In the genomic region with DNA sequence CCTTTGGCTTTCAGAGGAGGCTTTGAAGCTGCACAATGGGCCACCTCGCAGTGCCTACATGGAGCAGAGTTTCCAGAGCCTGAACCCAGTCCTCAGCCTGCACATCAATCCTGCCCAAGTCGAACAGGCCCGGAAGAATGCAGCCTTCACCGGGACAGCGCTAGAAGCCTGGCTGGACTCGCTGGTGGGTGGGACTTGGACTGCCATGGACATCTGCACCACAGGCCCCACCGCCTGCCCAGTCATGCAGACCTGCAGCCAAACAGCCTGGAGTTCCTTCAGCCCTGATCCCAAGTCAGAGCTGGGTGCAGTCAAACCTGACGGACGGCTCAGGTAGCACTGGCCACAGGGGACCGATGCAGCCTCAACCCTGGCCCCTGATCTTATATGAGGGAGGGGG, we compare ENCODE assay signal across 27 mouse cellular contexts.
DNase-seq lines count a peak whose midpoint lies in the region; ATAC-seq and TF ChIP-seq lines count a peak whose summit lies in the region.
"Had no signal": no experiment of that assay in that cellular context is flagged by ENCODE, and none has a peak within 500 bp of the region (broad histone marks: within the 10 kb centered on the region; RNA-seq: fewer than 3 reads in every experiment).

No protein-coding gene starts in this region.

- peak; percentile 49; the same call in 1 of the 2 replicates for ATAC-seq in cerebellum, adult (ENCODE audit: insufficient number of reproducible peaks, low FRiP score, low TSS enrichment)
- ATAC-seq: inflammation-experienced regulatory T-cells, adult 6 months; midbrain, embryonic 13.5 days; Patski had no signal

- TF ChIP-seq CTCF in kidney, adult 2 months (conservative IDR thresholded peaks at IDR 0.05; ENCODE audit: insufficient read depth, insufficient read length, low read depth, low read length): no peak

- H3K36me3 ChIP-seq in kidney, adult 2 months (ENCODE audit: control insufficient read depth, insufficient read depth, low read length): no peaks in the 10 kb centered on the region
- H3K36me3 ChIP-seq: limb, embryonic 12.5 days; liver, embryonic 15.5 days; midbrain, embryonic 13.5 days; neural tube, embryonic 13.5 days; stomach, embryonic 15.5 days had no signal

- no peak for DNase-seq in cerebellum, adult 11-12 months
- DNase-seq in heart, adult 11 months: peak; percentile 68
- DNase-seq in heart, postnatal 4 days: no peak
- DNase-seq in kidney, postnatal 14 days: peak; percentile 6
- DNase-seq in kidney, adult 2 months: no peak
- peak; percentile 13 for DNase-seq in right cerebral cortex, adult 18-20 months
- DNase-seq in right cerebral cortex, postnatal 14 days: no peak
- DNase-seq: adrenal gland, postnatal 10 days; gastrocnemius, postnatal 14 days; heart, adult 18-20 months; heart, postnatal 36 days; kidney, adult 11 months; layer of hippocampus, adult 9-11 months; lung, embryonic 14.5 days; lung, postnatal 36 days; thymus, postnatal 25 days had no signal

- no peak overlapping the region for H3K4me3 ChIP-seq in kidney, adult 2 months (ENCODE audit: insufficient read depth, low read depth, low read length)
- H3K4me3 ChIP-seq: erythroblast, embryonic 14.5 days; forebrain, embryonic 12.5 days; limb, embryonic 12.5 days; liver, embryonic 15.5 days; midbrain, embryonic 13.5 days; neural tube, embryonic 13.5 days; stomach, embryonic 15.5 days had no signal

- H3K27me3 ChIP-seq in kidney, adult 2 months (replicated peaks; ENCODE audit: control insufficient read depth, insufficient read depth, low read length): no peaks in the 10 kb centered on the region
- H3K27me3 ChIP-seq: forebrain, embryonic 12.5 days; limb, embryonic 12.5 days; liver, embryonic 15.5 days; midbrain, embryonic 13.5 days; neural tube, embryonic 13.5 days; Patski; stomach, embryonic 15.5 days had no signal

- 72% methylated on average over 10 of the region's 10 CpGs for WGBS in kidney, adult 2 months

- no peak overlapping the region for H3K27ac ChIP-seq in kidney, adult 2 months (ENCODE audit: insufficient read depth, low read depth, low read length)
- H3K27ac ChIP-seq: forebrain, embryonic 12.5 days; hindbrain, embryonic 14.5 days; limb, embryonic 12.5 days; liver, embryonic 15.5 days; midbrain, embryonic 13.5 days; neural tube, embryonic 13.5 days; stomach, embryonic 15.5 days had no signal

- H3K4me1 ChIP-seq in kidney, adult 2 months (ENCODE audit: control insufficient read depth, insufficient read depth, low read length): no peaks in the 10 kb centered on the region
- H3K4me1 ChIP-seq: forebrain, embryonic 12.5 days; limb, embryonic 12.5 days; liver, embryonic 15.5 days; midbrain, embryonic 13.5 days; neural tube, embryonic 13.5 days; stomach, embryonic 15.5 days had no signal

- TF ChIP-seq POLR2A in kidney, adult 2 months (IDR thresholded peaks at IDR 0.05; ENCODE audit: low read depth, low read length): no peak

Comparison
In these comparisons a context has a peak if more than half of its experiments do, and no peak if none do; other contexts are left out.
1. DNase-seq: peak in heart, adult 11 months (single experiment), kidney, postnatal 14 days (single experiment) and right cerebral cortex, adult 18-20 months (single experiment); none in cerebellum, adult 11-12 months (single experiment), heart, postnatal 4 days (single experiment), kidney, adult 2 months (single experiment) and right cerebral cortex, postnatal 14 days (single experiment).